Mouse (Mus musculus): Measurements from ENCODE around the gene Dll1. TPM values are rescaled to one million over a fixed set of nuclear protein-coding genes. Genes with fewer than 3 reads are reported as not detected.
A peak's percentile ranks its signal among the peaks of the same experiment; 100 is the strongest.

The Dll1 gene
- polyA plus RNA-seq (2012; rRNA removed), result 10.1 and 10.8 TPM in 2 replicates
- polyA plus RNA-seq (2014; fragmentation: Nextera tagmentation; extraction: Ambion mirVana), result 6.5 and 7.3 TPM in 2 replicates

DNA sequence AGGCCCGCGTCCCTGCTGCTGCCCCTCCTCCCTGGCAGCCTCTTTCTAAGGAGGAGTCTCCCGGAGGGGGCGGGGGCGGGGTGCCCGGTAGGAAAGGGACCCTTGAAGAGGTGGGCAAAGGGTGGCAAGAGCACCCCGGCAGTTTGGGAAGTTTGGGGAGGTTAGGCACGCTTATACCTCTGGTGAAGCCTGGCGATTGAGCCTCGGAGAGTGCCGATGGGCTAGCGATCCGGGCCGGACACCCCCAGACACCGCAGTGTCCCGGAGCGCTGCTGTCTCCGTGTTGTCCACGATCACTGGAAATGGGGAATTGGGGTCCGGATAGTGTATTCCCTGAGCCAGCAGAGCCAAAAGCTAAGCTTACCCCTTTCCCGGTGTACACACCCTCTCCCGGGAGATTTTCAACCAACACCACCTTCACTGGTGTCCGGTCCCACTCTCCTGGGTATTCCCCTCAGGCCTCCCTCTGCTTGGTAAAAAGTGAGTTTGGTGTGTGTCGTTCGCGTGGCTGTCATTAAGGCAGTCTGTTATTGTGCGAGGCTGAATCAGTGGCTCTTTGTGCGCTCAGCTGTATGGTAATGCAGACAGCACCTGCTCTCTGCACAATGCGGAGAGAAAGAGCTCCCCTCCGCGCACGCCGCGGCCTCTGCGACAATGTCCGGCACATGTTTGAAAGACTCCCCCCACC is at the start of gene Dll1:
Dll1 (minus strand) TSS at position 379 of the 688 bp plus-strand sequence.
- H3K4me3 ChIP-seq (replicated peaks; ENCODE audit: low read length), result peak within 1 kb of the TSS; percentile 58
- ATAC-seq (ENCODE audit: low FRiP score, low read depth) (no peak), DNase-seq (ENCODE audit: low spot score) (no peak)
- H3K36me3 ChIP-seq (ENCODE audit: control insufficient read depth, insufficient read depth, low read length), result no peaks in the 10 kb centered on the region
- H3K27ac ChIP-seq (replicated peaks; ENCODE audit: low read depth, low read length), result 0 out of 2 replicates have a peak within 1 kb of the TSS, but pooled peaks have one; percentile 43
- under 1% methylated on average over 34 of the region's 36 CpGs for WGBS
- H3K27me3 ChIP-seq (ENCODE audit: control insufficient read depth, insufficient read depth, low read length), result peaks cover 80% of the 10 kb centered on the region
- no peaks in the 10 kb centered on the region for H3K9me3 ChIP-seq (ENCODE audit: control insufficient read depth, low read length)
- peaks cover 11% of the 10 kb centered on the region for H3K4me1 ChIP-seq (ENCODE audit: control insufficient read depth, insufficient read depth, low read length)
- peak within 1 kb of the TSS; percentile 60 for H3K9ac ChIP-seq (ENCODE audit: low read depth, low read length, severe bottlenecking)
- peak within 1 kb of the TSS; percentile 99 for H3K4me2 ChIP-seq (replicated peaks; ENCODE audit: low read depth, low read length, severe bottlenecking)
- no peak for TF ChIP-seq POLR2A (IDR thresholded peaks at IDR 0.05; ENCODE audit: borderline replicate concordance, extremely low read depth, insufficient read depth, insufficient read length)

DNA sequence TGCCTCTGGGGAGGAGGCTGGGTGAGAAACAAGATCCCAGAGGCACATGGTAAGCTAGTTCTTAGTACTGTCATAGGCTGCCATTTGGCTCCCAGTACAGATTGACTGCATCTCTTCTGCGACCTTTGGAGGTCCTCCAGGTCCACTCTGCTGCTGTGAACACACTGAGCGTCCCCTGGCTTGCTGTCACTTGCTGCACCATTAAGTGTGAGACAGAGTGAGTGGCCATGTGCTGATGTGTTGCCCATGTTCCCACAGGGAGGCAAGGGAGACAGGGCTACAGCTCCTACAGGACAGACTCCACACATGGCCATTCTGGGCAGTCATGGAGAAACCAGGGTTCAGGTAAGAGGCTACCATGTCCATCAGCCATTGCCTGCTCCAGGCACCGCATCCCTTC is 49.3 kb upstream of the Dll1 start:
- no peak for TF ChIP-seq POLR2A (IDR thresholded peaks at IDR 0.05; ENCODE audit: borderline replicate concordance, extremely low read depth, insufficient read depth, insufficient read length)
- H3K4me2 ChIP-seq (replicated peaks; ENCODE audit: low read depth, low read length, severe bottlenecking), result no peak overlapping the region
- peaks cover 93% of the 10 kb centered on the region for H3K36me3 ChIP-seq (ENCODE audit: control insufficient read depth, insufficient read depth, low read length)
- no peak for ATAC-seq (ENCODE audit: low FRiP score, low read depth)
- DNase-seq (ENCODE audit: low spot score), result no peak
- no peak overlapping the region for H3K27ac ChIP-seq (replicated peaks; ENCODE audit: low read depth, low read length)
- no peak overlapping the region for H3K4me3 ChIP-seq (replicated peaks; ENCODE audit: low read length)
- no peaks in the 10 kb centered on the region for H3K9me3 ChIP-seq (ENCODE audit: control insufficient read depth, low read length)
- no peaks in the 10 kb centered on the region for H3K27me3 ChIP-seq (ENCODE audit: control insufficient read depth, insufficient read depth, low read length)
- no peaks in the 10 kb centered on the region for H3K4me1 ChIP-seq (ENCODE audit: control insufficient read depth, insufficient read depth, low read length)
- 80% methylated on average over 3 of the region's 3 CpGs for WGBS
- H3K9ac ChIP-seq (ENCODE audit: low read depth, low read length, severe bottlenecking), result no peak overlapping the region

DNA sequence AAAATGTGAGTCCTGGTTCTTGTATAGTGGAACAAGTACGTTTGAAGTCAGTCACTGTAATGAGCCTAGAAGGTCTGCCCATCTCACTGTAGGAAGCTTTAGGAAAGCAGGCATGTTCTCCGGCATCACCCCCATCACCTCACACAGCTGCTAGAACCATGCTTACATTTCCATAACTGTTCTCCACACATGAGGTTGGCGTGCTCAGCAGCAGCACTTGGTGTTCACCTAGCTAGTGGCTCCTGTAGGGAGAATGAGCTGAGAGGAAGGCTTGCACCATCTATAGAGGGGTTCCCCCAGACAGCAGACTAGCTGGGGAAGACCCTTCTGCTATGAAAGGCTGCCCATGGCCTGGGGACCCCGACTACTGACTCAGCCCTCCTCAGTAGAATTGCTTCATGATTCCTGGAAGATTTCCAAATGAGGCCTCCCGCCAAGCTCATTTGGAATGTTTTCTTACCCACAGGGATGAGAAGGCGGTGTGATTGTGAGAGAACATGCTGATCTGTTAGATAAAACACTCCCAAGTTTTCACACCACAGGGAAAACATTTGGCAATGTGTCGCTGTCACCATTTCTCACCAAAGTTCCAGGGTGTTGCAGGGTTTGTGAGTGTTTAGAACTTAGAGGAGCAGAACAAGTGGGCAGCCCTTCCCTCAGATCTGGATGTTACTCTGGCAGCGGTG is 46.6 kb upstream of the Dll1 start:
- H3K27ac ChIP-seq (replicated peaks; ENCODE audit: low read depth, low read length), result no peak overlapping the region
- no peak overlapping the region for H3K9ac ChIP-seq (ENCODE audit: low read depth, low read length, severe bottlenecking)
- H3K4me2 ChIP-seq (replicated peaks; ENCODE audit: low read depth, low read length, severe bottlenecking), result no peak overlapping the region
- DNase-seq (ENCODE audit: low spot score) (no peak), ATAC-seq (ENCODE audit: low FRiP score, low read depth) (no peak)
- no peak for TF ChIP-seq POLR2A (IDR thresholded peaks at IDR 0.05; ENCODE audit: borderline replicate concordance, extremely low read depth, insufficient read depth, insufficient read length)
- H3K27me3 ChIP-seq (ENCODE audit: control insufficient read depth, insufficient read depth, low read length), result no peaks in the 10 kb centered on the region
- no peaks in the 10 kb centered on the region for H3K9me3 ChIP-seq (ENCODE audit: control insufficient read depth, low read length)
- H3K36me3 ChIP-seq (ENCODE audit: control insufficient read depth, insufficient read depth, low read length), result peaks cover 93% of the 10 kb centered on the region
- H3K4me1 ChIP-seq (ENCODE audit: control insufficient read depth, insufficient read depth, low read length), result no peaks in the 10 kb centered on the region
- 62% methylated on average over 8 of the region's 8 CpGs for WGBS
- H3K4me3 ChIP-seq (replicated peaks; ENCODE audit: low read length), result no peak overlapping the region

DNA sequence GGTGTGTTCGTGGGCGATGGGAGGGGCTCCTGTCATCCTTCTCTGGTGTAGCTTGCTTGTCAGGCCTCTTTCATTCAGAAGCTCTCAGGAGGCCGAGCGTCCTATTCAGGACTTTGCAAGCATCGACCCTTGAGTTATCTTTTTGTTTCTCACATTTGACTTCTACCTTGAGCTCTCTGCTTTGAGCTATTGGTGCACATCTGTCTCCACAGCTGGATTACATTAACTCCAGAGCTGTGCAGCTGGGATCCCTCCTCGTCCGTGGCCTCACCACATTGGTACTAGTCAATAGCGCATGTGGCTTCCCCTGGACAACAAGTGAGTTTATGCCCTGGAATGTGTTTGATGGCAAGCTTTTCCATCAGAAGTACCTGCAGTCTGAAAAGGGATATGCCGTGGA is 46.0 kb upstream of the Dll1 start:
- no peak for ATAC-seq (ENCODE audit: low FRiP score, low read depth)
- H3K4me1 ChIP-seq (ENCODE audit: control insufficient read depth, insufficient read depth, low read length), result no peaks in the 10 kb centered on the region
- WGBS, result 70% methylated on average over 9 of the region's 9 CpGs
- H3K4me3 ChIP-seq (replicated peaks; ENCODE audit: low read length), result no peak overlapping the region
- no peak overlapping the region for H3K27ac ChIP-seq (replicated peaks; ENCODE audit: low read depth, low read length)
- no peaks in the 10 kb centered on the region for H3K9me3 ChIP-seq (ENCODE audit: control insufficient read depth, low read length)
- H3K9ac ChIP-seq (ENCODE audit: low read depth, low read length, severe bottlenecking), result no peak overlapping the region
- no peak for TF ChIP-seq POLR2A (IDR thresholded peaks at IDR 0.05; ENCODE audit: borderline replicate concordance, extremely low read depth, insufficient read depth, insufficient read length)
- H3K36me3 ChIP-seq (ENCODE audit: control insufficient read depth, insufficient read depth, low read length), result peaks cover 93% of the 10 kb centered on the region
- H3K4me2 ChIP-seq (replicated peaks; ENCODE audit: low read depth, low read length, severe bottlenecking), result no peak overlapping the region
- no peaks in the 10 kb centered on the region for H3K27me3 ChIP-seq (ENCODE audit: control insufficient read depth, insufficient read depth, low read length)
- DNase-seq (ENCODE audit: low spot score), result no peak

DNA sequence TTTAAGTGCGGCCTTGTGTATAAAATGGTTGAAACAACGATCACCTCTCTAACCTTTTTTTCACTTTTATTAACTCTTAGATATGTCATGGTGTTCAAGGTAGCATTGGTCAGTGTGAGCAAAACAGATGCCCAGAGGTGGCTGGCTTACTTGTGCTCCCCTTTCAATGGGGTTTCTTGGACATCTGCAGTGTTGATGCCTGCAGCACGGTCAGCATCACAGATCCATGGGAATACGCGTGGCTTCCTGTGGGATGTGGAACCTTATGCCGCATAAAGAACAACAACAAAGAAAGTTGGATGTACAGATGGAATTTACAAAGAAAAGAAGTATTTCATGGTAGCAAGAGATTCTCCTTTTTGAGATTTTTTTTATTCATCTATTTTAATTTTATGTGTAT is 44.8 kb upstream of the Dll1 start:
- Histone ChIP-seq H3K9me3 (ENCODE audit: control insufficient read depth, low read length) (no peaks in the 10 kb centered on the region), H3K27me3 (ENCODE audit: control insufficient read depth, insufficient read depth, low read length) (no peaks in the 10 kb centered on the region), H3K4me2 (replicated peaks; ENCODE audit: low read depth, low read length, severe bottlenecking) (no peak overlapping the region), H3K9ac (ENCODE audit: low read depth, low read length, severe bottlenecking) (no peak overlapping the region), H3K27ac (replicated peaks; ENCODE audit: low read depth, low read length) (no peak overlapping the region), H3K36me3 (ENCODE audit: control insufficient read depth, insufficient read depth, low read length) (peaks cover 95% of the 10 kb centered on the region), H3K4me3 (replicated peaks; ENCODE audit: low read length) (no peak overlapping the region), H3K4me1 (ENCODE audit: control insufficient read depth, insufficient read depth, low read length) (no peaks in the 10 kb centered on the region)
- 93% methylated on average over 6 of the region's 6 CpGs for WGBS
- ATAC-seq (ENCODE audit: low FRiP score, low read depth) (no peak), DNase-seq (ENCODE audit: low spot score) (no peak)
- TF ChIP-seq POLR2A (IDR thresholded peaks at IDR 0.05; ENCODE audit: borderline replicate concordance, extremely low read depth, insufficient read depth, insufficient read length), result no peak
